Mouse (Mus musculus) forebrain, embryonic 13.5 days (tissue): ENCODE measurements around the gene Hist1h2ab. TPM values are rescaled to one million over a fixed set of nuclear protein-coding genes. Genes with fewer than 3 reads are reported as not detected.
A peak's percentile ranks its signal among the peaks of the same experiment; 100 is the strongest.
"Not testable (repeated sequence)": the region's sequence is repeated elsewhere in the genome, so short reads cannot be mapped to it uniquely, and the experiment has no call there.

Experiments
- ATAC-seq: fragments of 200-750 bp; cut with Nextera tagmentation; 2 replicates; pipeline ENCODE4 v1.8.0; 2017
- H3K27ac ChIP-seq: fragments of 300-500 bp; sonication (generic); 2 replicates; pipeline ENCODE4 v1.5.1; 2015; ENCODE audit warnings: inconsistent platforms, mild to moderate bottlenecking, moderate library complexity
- H3K27me3 ChIP-seq: fragments of 300-500 bp; sonication (generic); 2 replicates; pipeline ENCODE4 v1.6.1; 2015; ENCODE audit warnings: mild to moderate bottlenecking, inconsistent platforms
- H3K36me3 ChIP-seq: fragments of 300-500 bp; sonication (generic); 2 replicates; pipeline ENCODE4 v1.6.1; 2015; ENCODE audit warnings: mild to moderate bottlenecking, inconsistent platforms; ENCODE audit not compliant: poor library complexity, severe bottlenecking
- H3K4me1 ChIP-seq: fragments of 300-500 bp; sonication (generic); 2 replicates; pipeline ENCODE4 v1.6.1; 2015; ENCODE audit warnings: inconsistent platforms
- H3K4me2 ChIP-seq: fragments of 300-500 bp; sonication (generic); 2 replicates; pipeline ENCODE4 v1.6.1; 2015; ENCODE audit warnings: inconsistent platforms, mild to moderate bottlenecking, moderate library complexity
- H3K4me3 ChIP-seq: fragments of 300-500 bp; sonication (generic); 2 replicates; pipeline ENCODE4 v1.5.1; 2015; ENCODE audit warnings: mild to moderate bottlenecking, inconsistent platforms
- H3K9ac ChIP-seq: fragments of 300-500 bp; sonication (generic); 2 replicates; pipeline ENCODE4 v1.6.1; 2015; ENCODE audit warnings: mild to moderate bottlenecking, inconsistent platforms
- H3K9me3 ChIP-seq: fragments of 300-500 bp; sonication (generic); replicated peaks from 2 replicates; pipeline ENCODE4 v1.6.1; 2016; ENCODE audit warnings: inconsistent platforms
- WGBS: fragments of 180-500 bp; shearing (Covaris S2); methylation state at CpG from one replicate; pipeline ENCODE4 v1.1.7; 2015; 5-methylcytosine and 5-hydroxymethylcytosine counted together
- polyA plus RNA-seq: library from polyadenylated mRNA; unstranded; fragments of >200 nt; fragmentation: Nextera tagmentation; extraction: Ambion mirVana; gene quantifications from 2 replicates; pipeline ENCODE4 v1.2.1, GENCODE M21; 2015

Gene Hist1h2ab
- polyA plus RNA-seq, 1 experiment from 2014 or later, result 70.5 TPM

DNA sequence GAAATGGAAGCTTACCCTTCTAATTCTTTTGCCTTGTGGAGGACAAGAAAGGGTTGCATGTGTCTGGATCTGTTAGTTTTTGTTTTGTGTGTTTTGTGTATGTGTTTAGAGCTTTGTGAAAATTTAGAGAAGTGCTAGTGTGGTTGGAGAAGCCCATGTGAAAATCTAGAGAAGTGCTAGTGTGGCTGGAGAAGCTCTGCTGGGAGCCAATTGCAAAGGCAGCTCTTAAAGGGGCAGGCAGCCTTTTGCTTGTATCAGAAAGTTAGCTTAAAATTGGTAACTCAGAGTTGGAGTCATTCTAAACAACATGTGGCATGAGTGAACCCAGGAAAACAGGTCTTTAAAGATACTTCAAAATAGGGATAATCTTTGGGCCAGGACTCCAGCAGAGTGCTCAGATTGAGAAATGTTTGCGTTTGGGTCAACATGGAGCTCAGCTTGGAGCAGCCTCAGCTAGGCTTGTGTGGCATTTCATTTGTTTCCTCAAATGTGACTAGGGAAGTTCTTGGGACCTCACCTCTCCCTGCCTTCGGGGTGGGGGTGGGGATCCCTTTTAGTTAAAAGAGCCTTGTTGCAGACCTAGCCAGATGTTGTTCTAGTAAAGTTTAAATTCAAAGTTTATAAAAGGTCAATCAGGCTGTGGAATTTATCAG, 33.2 kb upstream of the Hist1h2ab start:
- WGBS, result 13% methylated on average over 2 of the region's 2 CpGs
- H3K4me1 ChIP-seq, H3K9ac ChIP-seq, H3K4me2 ChIP-seq, H3K27me3 ChIP-seq, H3K4me3 ChIP-seq, H3K36me3 ChIP-seq, H3K9me3 ChIP-seq, ATAC-seq, H3K27ac ChIP-seq: not testable (repeated sequence)

DNA sequence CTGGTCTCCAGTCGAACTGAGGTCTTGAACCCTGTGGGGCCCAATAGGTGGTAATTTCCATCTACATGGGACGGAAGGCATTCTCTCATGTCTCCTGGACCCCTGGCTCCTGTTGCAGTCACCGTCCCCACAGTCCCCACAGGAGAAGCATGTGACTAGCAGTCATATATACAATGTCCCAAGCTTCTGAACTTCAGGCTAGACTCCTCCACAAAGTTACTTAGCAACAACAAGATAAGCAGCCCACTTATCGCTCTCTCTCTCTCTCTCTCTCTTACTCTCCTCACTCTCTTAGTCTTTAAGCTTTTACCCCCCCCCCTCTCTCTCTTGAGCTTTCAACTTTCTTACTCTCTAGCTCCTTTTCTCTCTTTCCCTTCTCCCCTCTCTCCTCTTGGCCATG, 26.7 kb upstream of the Hist1h2ab start:
- WGBS, result 90% methylated on average over 4 of the region's 4 CpGs

DNA sequence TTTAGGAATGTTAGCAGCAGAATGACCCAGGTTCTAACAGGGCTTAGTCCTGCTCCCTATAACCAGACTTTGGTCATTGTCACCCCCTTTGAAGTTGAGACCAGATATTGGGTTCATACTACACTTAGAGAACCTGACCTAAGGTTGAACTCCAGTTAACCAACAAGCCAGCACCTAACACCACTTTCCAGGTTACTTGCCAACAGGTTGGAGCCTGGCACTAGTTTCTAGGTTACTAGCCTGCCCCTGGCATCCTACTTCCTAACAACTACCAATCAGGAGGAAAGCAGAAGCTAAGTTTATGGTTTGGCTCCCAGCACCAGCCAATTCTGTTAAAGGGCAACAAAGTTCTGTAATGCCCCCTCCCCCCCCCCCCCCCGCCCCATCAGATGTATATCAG, 25.7 kb upstream of the Hist1h2ab start:
- H3K4me3 ChIP-seq, result no peak overlapping the region
- H3K4me1 ChIP-seq, result no peaks in the 10 kb centered on the region
- no peaks in the 10 kb centered on the region for H3K9me3 ChIP-seq
- H3K4me2 ChIP-seq, result no peak overlapping the region
- 38% methylated on average over 1 of the region's 1 CpGs for WGBS
- H3K36me3 ChIP-seq, result no peaks in the 10 kb centered on the region
- H3K9ac ChIP-seq, result no peak overlapping the region
- no peaks in the 10 kb centered on the region for H3K27me3 ChIP-seq
- H3K27ac ChIP-seq, result no peak overlapping the region
- ATAC-seq, result no peak

More for the DNA sequence above, 26.7 kb upstream of the Hist1h2ab start:
- no peak for ATAC-seq
- Histone ChIP-seq H3K27ac (no peak overlapping the region), H3K9ac (no peak overlapping the region), H3K4me2 (no peak overlapping the region), H3K9me3 (no peaks in the 10 kb centered on the region), H3K36me3 (no peaks in the 10 kb centered on the region), H3K27me3 (no peaks in the 10 kb centered on the region), H3K4me3 (no peak overlapping the region), H3K4me1 (no peaks in the 10 kb centered on the region)

- no peak overlapping the region for H3K27ac ChIP-seq
- H3K9me3 ChIP-seq, result no peaks in the 10 kb centered on the region
- no peak overlapping the region for H3K9ac ChIP-seq
- no peak overlapping the region for H3K4me3 ChIP-seq
- WGBS, result 89% methylated on average over 18 of the region's 18 CpGs
- H3K4me2 ChIP-seq, result no peak overlapping the region
- no peaks in the 10 kb centered on the region for H3K4me1 ChIP-seq
- H3K27me3 ChIP-seq, result no peaks in the 10 kb centered on the region
- ATAC-seq, result no peak
- H3K36me3 ChIP-seq, result no peaks in the 10 kb centered on the region
These were observed 22.3 kb upstream of the Hist1h2ab start for GRCm38 (mm10) chr13:23728472-23729191.

DNA sequence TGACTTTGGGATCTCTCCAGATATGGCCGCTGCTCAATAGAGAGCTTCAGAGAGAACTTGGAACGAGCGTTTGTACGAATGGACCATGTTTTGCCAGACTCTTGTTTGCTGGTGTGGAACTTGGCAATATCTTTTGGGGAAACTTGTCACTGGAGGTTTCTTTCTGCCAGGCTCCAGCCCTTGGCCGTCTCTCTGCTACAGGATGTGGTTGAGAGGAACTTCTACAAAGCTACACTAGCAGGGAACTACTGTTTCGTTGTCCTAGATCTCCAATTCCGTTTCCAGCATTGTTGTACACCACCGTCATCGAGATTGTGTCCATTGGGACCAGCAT, 21.8 kb upstream of the Hist1h2ab start:
- WGBS, result 93% methylated on average over 9 of the region's 9 CpGs
- Histone ChIP-seq H3K9ac (no peak overlapping the region), H3K36me3 (no peaks in the 10 kb centered on the region), H3K4me3 (no peak overlapping the region), H3K27ac (no peak overlapping the region), H3K4me2 (no peak overlapping the region), H3K27me3 (no peaks in the 10 kb centered on the region), H3K9me3 (no peaks in the 10 kb centered on the region), H3K4me1 (no peaks in the 10 kb centered on the region)
- ATAC-seq, result no peak

- Histone ChIP-seq H3K27ac (no peak overlapping the region), H3K9me3 (no peaks in the 10 kb centered on the region), H3K4me1 (no peaks in the 10 kb centered on the region), H3K36me3 (no peaks in the 10 kb centered on the region), H3K4me3 (no peak overlapping the region), H3K9ac (no peak overlapping the region), H3K27me3 (no peaks in the 10 kb centered on the region), H3K4me2 (no peak overlapping the region)
- no peak for ATAC-seq
- 94% methylated on average over 5 of the region's 5 CpGs for WGBS
These were observed 21.2 kb upstream of the Hist1h2ab start for GRCm38 (mm10) chr13:23729706-23730105.

DNA sequence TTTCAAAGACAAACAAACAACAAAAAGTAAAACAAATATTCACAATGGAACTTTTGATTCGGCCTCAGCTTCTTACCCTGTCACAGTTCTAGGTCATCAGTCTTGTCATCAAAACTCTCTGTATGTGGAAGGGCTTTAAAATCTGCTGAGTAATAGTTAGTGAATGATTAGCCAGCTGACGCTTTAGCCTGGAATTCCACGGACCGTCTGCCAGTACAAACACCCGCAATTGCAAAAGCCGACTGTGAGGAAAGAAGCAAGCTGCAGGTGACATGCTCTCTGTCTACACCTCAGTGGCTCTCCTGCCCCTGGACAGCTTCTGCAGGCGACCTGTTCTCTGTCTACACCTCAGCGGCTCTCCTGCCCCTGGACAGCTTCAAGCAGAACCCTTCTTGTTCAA, 20.4 kb upstream of the Hist1h2ab start:
- no peak overlapping the region for H3K9ac ChIP-seq
- H3K4me3 ChIP-seq, result no peak overlapping the region
- WGBS, result 62% methylated on average over 8 of the region's 8 CpGs
- no peak overlapping the region for H3K27ac ChIP-seq
- no peak overlapping the region for H3K4me2 ChIP-seq
- H3K9me3 ChIP-seq, result no peaks in the 10 kb centered on the region
- H3K27me3 ChIP-seq, result no peaks in the 10 kb centered on the region
- no peak for ATAC-seq
- no peaks in the 10 kb centered on the region for H3K36me3 ChIP-seq
- no peaks in the 10 kb centered on the region for H3K4me1 ChIP-seq

DNA sequence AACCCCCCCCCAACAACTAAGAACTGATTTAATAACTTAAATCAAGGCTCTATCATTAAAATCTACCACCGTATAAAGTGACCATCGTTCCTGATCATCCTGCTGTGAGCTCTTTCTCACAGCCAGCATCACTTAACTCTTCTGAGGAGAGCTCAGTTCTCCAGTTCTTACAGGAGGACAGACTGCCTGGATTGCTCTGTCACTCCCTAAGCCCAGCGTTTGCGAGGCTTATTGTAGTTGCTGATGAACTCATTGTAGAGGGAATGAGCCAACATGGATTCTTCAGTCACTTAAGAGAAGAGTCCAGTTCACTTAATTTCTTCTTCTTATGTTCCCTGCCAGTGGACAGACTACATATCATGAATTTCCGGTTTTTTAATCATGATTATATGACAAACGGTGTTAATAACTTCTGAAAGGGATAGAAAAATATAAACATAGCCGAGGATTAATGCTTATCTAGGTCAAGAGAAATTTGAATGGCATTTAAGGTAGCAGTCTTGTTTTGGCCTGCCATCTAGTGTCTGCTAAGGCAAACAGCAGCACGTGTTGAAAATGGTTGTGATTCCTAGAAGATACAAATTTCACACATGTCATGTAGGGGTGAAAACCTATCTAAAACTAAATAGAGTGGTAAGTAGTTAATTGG, 18.6 kb upstream of the Hist1h2ab start:
- no peaks in the 10 kb centered on the region for H3K4me1 ChIP-seq
- no peak overlapping the region for H3K27ac ChIP-seq
- 26% methylated on average over 8 of the region's 8 CpGs for WGBS
- no peaks in the 10 kb centered on the region for H3K27me3 ChIP-seq
- 0 out of 2 replicates have a peak, but pooled peaks have one; percentile 51 for ATAC-seq
- no peak overlapping the region for H3K4me3 ChIP-seq
- H3K4me2 ChIP-seq, result no peak overlapping the region
- no peaks in the 10 kb centered on the region for H3K36me3 ChIP-seq
- no peaks in the 10 kb centered on the region for H3K9me3 ChIP-seq
- no peak overlapping the region for H3K9ac ChIP-seq

- no peak overlapping the region for H3K4me3 ChIP-seq
- no peak overlapping the region for H3K27ac ChIP-seq
- ATAC-seq, result no peak
- 84% methylated on average over 5 of the region's 5 CpGs for WGBS
- no peaks in the 10 kb centered on the region for H3K27me3 ChIP-seq
- no peak overlapping the region for H3K9ac ChIP-seq
- peaks cover 20% of the 10 kb centered on the region for H3K4me1 ChIP-seq
- H3K9me3 ChIP-seq, result no peaks in the 10 kb centered on the region
- H3K4me2 ChIP-seq, result no peak overlapping the region
- H3K36me3 ChIP-seq, result no peaks in the 10 kb centered on the region
These were observed 13.8 kb upstream of the Hist1h2ab start for GRCm38 (mm10) chr13:23737091-23737490.

DNA sequence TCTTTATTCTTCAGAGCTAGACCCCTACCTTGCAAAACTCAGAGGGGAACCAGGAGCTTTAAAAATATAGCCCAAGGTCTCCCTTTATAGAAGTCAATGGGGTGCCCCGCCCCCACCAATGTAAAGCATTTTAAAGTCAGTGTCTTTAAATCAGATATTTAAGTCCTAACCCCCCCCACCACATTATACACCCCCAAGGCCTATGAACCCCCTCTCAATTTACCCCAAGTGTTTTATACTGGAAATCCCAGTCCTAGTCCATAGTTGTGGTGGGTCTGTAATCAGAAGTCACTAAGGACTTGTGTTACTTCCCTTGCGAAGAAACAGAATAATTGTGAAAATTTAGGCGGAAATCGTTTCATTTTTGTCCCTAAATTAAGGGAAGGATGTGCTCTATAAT, 12.9 kb upstream of the Hist1h2ab start:
- WGBS, result 18% methylated on average over 4 of the region's 4 CpGs
- H3K27me3 ChIP-seq, result no peaks in the 10 kb centered on the region
- peaks cover 20% of the 10 kb centered on the region for H3K4me1 ChIP-seq
- H3K9ac ChIP-seq, result peak overlapping the region; percentile 92
- H3K9me3 ChIP-seq, result no peaks in the 10 kb centered on the region
- peak overlapping the region; percentile 98 for H3K4me2 ChIP-seq
- no peaks in the 10 kb centered on the region for H3K36me3 ChIP-seq
- H3K4me3 ChIP-seq, result no peak overlapping the region
- H3K27ac ChIP-seq, result peak overlapping the region; percentile 98
- ATAC-seq, result no peak

- WGBS, result under 1% methylated on average over 38 of the region's 38 CpGs
- H3K9me3 ChIP-seq, result no peaks in the 10 kb centered on the region
- H3K4me2 ChIP-seq, result peak within 1 kb of the TSS; percentile 98
- no peaks in the 10 kb centered on the region for H3K36me3 ChIP-seq
- H3K4me3 ChIP-seq, result peak within 1 kb of the TSS; percentile 57
- H3K4me1 ChIP-seq, result peaks cover 20% of the 10 kb centered on the region
- H3K9ac ChIP-seq, result peak within 1 kb of the TSS; percentile 92
- peak; percentile 97 for ATAC-seq
- H3K27me3 ChIP-seq, result no peaks in the 10 kb centered on the region
- H3K27ac ChIP-seq, result peak within 1 kb of the TSS; percentile 98
These were observed 12.3 kb upstream of the Hist1h2ab start, which contains the start of gene Hist1h1c for GRCm38 (mm10) chr13:23738677-23739068. Hist1h1c (plus strand) TSS chr13:23738808.

DNA sequence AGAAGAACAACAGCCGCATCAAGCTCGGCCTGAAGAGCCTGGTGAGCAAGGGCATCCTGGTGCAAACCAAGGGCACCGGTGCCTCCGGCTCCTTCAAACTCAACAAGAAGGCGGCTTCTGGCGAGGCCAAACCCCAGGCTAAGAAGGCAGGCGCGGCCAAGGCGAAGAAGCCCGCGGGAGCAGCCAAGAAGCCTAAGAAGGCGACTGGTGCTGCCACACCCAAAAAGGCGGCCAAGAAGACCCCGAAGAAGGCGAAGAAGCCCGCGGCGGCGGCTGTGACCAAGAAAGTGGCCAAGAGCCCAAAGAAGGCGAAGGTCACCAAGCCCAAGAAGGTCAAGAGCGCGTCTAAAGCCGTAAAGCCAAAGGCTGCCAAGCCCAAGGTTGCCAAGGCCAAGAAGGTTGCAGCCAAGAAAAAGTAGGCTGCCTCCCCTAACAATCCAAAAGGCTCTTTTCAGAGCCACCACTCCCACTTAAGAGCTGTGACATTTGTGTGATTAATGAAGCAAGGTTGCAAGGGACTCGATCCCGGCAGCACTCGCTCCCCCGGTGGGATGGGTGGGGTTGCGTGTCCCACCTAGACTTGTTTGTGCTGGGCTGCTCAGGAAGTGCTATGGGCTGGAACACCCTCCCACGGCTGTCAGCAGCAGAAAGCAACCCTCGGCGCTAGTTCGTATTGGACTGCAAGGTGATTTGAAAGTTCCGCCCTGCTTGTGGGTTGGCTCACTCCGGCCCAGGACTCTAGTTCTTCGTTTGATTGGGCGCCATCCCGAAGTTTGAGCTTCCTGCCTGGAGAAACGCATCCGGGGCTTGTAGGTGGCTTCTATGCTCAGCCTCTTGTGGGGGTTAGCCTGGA, 11.6 kb upstream of the Hist1h2ab start:
- ATAC-seq, result peak; percentile 90
- H3K9me3 ChIP-seq, result no peaks in the 10 kb centered on the region
- peak overlapping the region; percentile 98 for H3K27ac ChIP-seq
- no peaks in the 10 kb centered on the region for H3K27me3 ChIP-seq
- peak overlapping the region; percentile 98 for H3K4me2 ChIP-seq
- H3K4me1 ChIP-seq, result peaks cover 21% of the 10 kb centered on the region
- peak overlapping the region; percentile 57 for H3K4me3 ChIP-seq
- peak overlapping the region; percentile 92 for H3K9ac ChIP-seq
- H3K36me3 ChIP-seq, result no peaks in the 10 kb centered on the region
- WGBS, result 1% methylated on average over 39 of the region's 39 CpGs
